Mouse (Mus musculus) forebrain, embryonic 12.5 days (tissue): ENCODE results near the gene Smap2. TPM values are rescaled to one million over a fixed set of nuclear protein-coding genes. Genes with fewer than 3 reads are reported as not detected.

ENCODE experiments used
- ATAC-seq: fragments of 200-750 bp; cut with Nextera tagmentation; 2 replicates; pipeline ENCODE4 v1.8.0; 2017; ENCODE audit warnings: moderate TSS enrichment; ENCODE audit not compliant: low FRiP score
- H3K27ac ChIP-seq: fragments of 300-500 bp; sonication (generic); 2 replicates; pipeline ENCODE4 v1.5.1; 2016; ENCODE audit warnings: mild to moderate bottlenecking
- H3K27me3 ChIP-seq: fragments of 300-500 bp; sonication (generic); 2 replicates; pipeline ENCODE4 v1.6.1; 2016; ENCODE audit warnings: mild to moderate bottlenecking
- H3K36me3 ChIP-seq: fragments of 300-500 bp; sonication (generic); replicated peaks from 2 replicates; pipeline ENCODE4 v1.6.1; 2016; ENCODE audit warnings: mild to moderate bottlenecking
- H3K4me1 ChIP-seq: fragments of 300-500 bp; sonication (generic); 2 replicates; pipeline ENCODE4 v1.6.1; 2016
- H3K4me2 ChIP-seq: fragments of 300-500 bp; sonication (generic); 2 replicates; pipeline ENCODE4 v1.6.1; 2016; ENCODE audit warnings: mild to moderate bottlenecking, moderate library complexity
- H3K4me3 ChIP-seq: fragments of 300-500 bp; sonication (generic); replicated peaks from 2 replicates; pipeline ENCODE4 v1.5.1; 2016; ENCODE audit warnings: mild to moderate bottlenecking
- H3K9ac ChIP-seq: fragments of 300-500 bp; sonication (generic); 2 replicates; pipeline ENCODE4 v1.6.1; 2016; ENCODE audit warnings: mild to moderate bottlenecking
- H3K9me3 ChIP-seq: fragments of 300-500 bp; sonication (generic); 2 replicates; pipeline ENCODE4 v1.6.1; 2016
- WGBS: fragments of 180-500 bp; shearing (Covaris S2); methylation state at CpG from one replicate; pipeline ENCODE4 v1.1.7; 2016; 5-methylcytosine and 5-hydroxymethylcytosine counted together
- polyA plus RNA-seq: library from polyadenylated mRNA; unstranded; fragments of >200 nt; fragmentation: Nextera tagmentation; extraction: Ambion mirVana; gene quantifications from 2 replicates; pipeline ENCODE4 v1.2.1, GENCODE M21; 2016

Smap2 gene
- polyA plus RNA-seq, 1 experiment from 2014 or later: 28.2 TPM

DNA sequence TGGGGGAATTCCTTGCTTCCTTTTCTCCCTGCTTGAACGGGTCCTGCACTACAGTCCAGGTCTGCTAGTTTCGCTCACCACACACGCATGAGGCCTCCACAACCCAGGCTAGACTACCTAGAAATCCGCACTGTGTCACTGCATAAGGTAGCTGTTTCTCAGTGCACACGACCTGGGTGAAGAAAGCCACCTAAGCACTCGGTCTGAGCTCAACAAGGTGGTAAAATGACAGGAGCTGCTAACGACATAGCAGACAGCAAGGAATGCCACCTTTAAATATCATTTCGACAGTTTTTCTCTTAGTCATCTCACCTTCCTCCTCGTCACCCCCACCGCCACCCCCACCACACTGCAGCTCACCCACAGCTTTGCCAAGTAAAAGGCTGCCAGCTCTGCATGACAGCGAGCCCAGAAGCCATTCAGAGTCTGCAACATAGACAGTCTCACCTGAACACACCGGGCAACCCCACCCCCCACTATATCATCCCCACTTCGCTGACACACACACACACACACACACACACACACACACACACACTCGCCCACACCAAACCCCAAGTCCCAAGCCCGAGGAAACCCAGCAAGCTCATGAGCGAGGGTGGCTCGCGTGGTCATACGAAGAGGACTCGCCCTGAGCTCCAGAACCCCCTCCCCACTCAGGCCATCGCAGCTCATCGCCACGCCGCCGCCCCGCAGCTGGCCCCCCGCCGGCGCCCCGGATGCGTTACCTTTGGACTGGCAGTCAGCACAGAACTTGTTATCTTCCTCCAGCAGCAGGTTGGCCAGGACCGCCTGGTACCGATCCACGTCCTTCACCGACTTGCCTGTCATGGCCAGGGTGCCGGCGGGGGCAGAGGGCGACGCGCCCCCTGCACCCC, 787 bp downstream of the Smap2 start:
- H3K4me1 ChIP-seq: peaks cover 19% of the 10 kb centered on the region
- no peaks in the 10 kb centered on the region for H3K9me3 ChIP-seq
- H3K4me2 ChIP-seq: peak overlapping the region; percentile 78
- WGBS: 9% methylated on average over 40 of the region's 40 CpGs
- peak overlapping the region; percentile 96 for H3K4me3 ChIP-seq
- peak overlapping the region; percentile 84 for H3K27ac ChIP-seq
- no peaks in the 10 kb centered on the region for H3K27me3 ChIP-seq
- H3K9ac ChIP-seq: peak overlapping the region; percentile 84
- no peaks in the 10 kb centered on the region for H3K36me3 ChIP-seq
- no peak; the same call in 1 of the 2 replicates for ATAC-seq

DNA sequence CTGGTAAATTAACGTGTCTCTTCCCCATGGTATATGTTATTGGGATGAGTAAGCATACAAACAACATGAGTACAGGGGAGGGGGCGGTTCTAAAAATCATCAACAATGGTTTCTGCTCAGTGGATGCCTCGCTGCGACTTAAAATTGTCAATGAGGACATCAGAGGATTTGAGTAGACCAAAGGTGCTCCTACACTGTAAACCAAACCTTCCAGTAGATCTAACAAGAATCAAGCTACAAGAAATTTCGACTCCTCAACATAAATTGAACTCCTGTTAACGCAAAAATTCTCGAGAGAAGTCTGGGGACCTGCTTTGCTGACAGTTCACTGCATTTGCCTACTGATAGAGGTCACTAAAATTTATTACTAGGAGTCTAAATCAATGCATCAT, 1.8 kb downstream of the Smap2 start:
- H3K36me3 ChIP-seq: no peaks in the 10 kb centered on the region
- H3K9ac ChIP-seq: no peak overlapping the region
- 87% methylated on average over 7 of the region's 7 CpGs for WGBS
- no peak overlapping the region for H3K4me3 ChIP-seq
- H3K27me3 ChIP-seq: no peaks in the 10 kb centered on the region
- H3K9me3 ChIP-seq: no peaks in the 10 kb centered on the region
- no peak for ATAC-seq
- H3K4me2 ChIP-seq: peak overlapping the region; percentile 78; the same call in 1 of the 2 replicates
- H3K4me1 ChIP-seq: peaks cover 19% of the 10 kb centered on the region
- H3K27ac ChIP-seq: no peak overlapping the region

DNA sequence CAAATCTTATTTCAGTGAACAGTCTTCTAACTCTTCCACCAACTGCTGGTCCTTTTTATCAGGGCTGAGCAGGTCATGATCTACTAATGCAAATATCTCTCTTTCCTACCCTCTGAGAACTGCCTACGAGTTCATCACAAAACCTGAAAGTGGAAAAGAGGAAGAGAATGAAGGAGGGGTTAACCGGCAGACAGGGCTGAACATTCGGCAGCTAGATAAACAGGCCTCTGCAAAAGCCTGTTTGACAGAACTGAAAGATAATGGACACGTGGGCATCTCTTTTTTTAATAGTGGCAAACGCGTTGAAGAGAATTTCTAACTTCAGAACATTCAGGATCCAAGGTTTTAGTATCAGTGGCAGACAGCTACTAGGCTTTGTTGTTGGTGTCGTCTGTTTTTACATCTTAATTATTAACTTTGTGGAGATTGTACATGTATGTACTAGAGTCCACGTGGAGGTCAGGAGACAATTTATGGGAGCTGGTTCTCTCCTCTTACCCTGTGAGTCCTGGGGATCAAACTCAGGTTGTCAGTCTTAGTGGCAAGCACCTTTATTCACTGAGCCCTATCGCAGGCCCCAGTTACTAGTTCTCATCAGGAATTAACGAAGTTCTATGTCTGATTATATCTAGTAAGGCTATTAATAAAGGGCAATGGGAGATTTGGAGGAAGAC, 2.3 kb downstream of the Smap2 start:
- H3K27me3 ChIP-seq: no peaks in the 10 kb centered on the region
- WGBS: 86% methylated on average over 10 of the region's 10 CpGs
- H3K9me3 ChIP-seq: no peaks in the 10 kb centered on the region
- no peak overlapping the region for H3K4me2 ChIP-seq
- no peak for ATAC-seq
- no peak overlapping the region for H3K4me3 ChIP-seq
- H3K36me3 ChIP-seq: no peaks in the 10 kb centered on the region
- no peak overlapping the region for H3K9ac ChIP-seq
- peaks cover 19% of the 10 kb centered on the region for H3K4me1 ChIP-seq
- no peak overlapping the region for H3K27ac ChIP-seq

DNA sequence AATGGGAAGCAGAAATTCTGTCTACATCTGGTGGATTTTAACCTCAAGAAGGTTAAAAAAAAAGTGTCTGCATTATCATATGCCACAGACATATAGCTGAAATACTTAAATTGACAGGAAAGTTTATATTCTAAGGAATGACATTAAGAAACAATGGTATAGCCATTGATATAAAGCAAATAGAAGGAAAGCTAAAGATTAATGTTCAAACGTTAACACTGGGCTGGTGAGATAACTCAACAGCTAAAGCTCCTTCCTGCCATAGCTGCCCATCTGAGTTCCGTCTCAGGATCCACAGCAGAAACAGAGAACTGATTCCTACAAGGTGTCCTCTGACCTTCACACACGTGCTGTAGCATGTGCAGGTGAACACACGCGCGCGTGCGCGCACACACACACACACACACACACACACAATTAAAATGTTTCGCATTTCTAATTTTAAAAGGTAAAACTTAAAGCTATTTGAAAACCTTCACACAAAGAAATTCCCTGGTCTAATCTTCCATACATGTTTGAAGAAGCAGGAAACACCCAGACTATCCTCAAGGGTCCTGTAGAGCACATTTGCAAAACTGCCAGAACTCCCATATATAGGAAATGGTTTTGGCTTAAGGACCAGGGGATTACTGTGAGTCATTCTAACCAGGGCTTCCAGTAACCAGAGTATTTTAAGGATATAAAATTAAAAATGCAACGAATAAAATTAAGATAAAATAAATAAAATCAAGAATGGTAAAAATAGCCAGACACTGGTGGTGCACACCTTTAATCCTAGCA, 6.1 kb downstream of the Smap2 start:
- Histone ChIP-seq H3K4me3 (no peak overlapping the region), H3K36me3 (no peaks in the 10 kb centered on the region), H3K27ac (no peak overlapping the region), H3K9ac (no peak overlapping the region), H3K4me2 (no peak overlapping the region), H3K27me3 (no peaks in the 10 kb centered on the region), H3K9me3 (no peaks in the 10 kb centered on the region), H3K4me1 (peaks cover 14% of the 10 kb centered on the region)
- no peak for ATAC-seq
- 90% methylated on average over 11 of the region's 11 CpGs for WGBS

DNA sequence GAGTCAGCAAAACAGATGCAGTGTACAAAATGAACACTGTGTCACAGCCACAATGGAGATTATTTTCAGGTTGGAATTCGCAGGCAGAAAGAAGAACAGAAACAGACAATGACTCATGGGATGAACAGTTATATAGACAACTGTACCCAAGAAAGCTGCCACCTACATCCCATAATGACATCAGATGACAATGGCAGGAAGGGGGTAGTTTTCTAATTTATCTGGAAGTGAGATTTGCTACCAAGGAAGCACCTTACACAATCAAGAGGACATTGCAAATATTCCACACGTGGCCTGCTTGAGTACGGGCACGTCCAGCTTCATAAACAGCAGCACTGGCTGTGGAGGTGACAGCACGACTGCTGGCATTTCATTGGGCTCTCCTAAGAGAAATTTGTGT, 7.9 kb downstream of the Smap2 start:
- WGBS: 83% methylated on average over 5 of the region's 5 CpGs
- H3K27me3 ChIP-seq: 0 out of 2 replicates have a peak, but pooled peaks cover 4% of the 10 kb centered on the region
- no peak overlapping the region for H3K27ac ChIP-seq
- no peak overlapping the region for H3K4me2 ChIP-seq
- ATAC-seq: no peak
- H3K4me1 ChIP-seq: peaks cover 2% of the 10 kb centered on the region
- H3K9ac ChIP-seq: no peak overlapping the region
- no peaks in the 10 kb centered on the region for H3K9me3 ChIP-seq
- H3K36me3 ChIP-seq: no peaks in the 10 kb centered on the region
- H3K4me3 ChIP-seq: no peak overlapping the region

DNA sequence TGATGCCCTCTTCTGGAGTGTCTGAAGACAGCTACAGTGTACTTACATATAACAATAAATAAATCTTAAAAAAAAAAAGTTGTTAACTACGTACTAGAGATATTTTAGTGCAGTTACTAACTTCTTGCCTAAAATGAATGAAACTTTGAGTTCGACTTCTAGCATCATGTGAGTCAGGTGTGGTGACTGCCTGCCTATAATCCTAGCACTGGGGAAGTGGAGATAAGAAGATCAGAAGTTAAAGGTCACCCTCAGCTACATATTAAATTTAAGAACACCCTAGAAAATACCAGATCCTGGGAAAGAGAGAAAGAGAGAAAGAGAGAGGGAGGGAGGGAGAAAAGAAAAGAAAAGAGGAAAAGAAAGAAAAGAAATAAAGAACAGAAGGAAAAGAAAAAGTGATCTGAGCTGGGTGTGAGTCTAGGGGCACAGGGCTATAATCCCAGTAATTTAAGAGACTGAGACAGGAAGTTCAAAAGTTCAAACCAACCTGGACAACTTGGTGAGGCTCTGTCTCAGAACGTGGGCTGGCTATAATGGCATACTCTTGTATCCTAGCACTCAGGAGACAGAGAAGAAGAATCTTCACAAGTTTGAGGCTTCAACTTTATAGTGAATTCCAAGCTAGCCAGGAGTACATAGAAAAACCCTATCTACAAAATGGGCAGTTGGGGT, 8.8 kb downstream of the Smap2 start:
- H3K36me3 ChIP-seq: no peaks in the 10 kb centered on the region
- no peak for ATAC-seq
- H3K4me2 ChIP-seq: no peak overlapping the region
- no peak overlapping the region for H3K27ac ChIP-seq
- 0 out of 2 replicates have a peak, but pooled peaks cover 4% of the 10 kb centered on the region for H3K27me3 ChIP-seq
- WGBS: 89% methylated on average over 3 of the region's 3 CpGs
- H3K4me3 ChIP-seq: no peak overlapping the region
- no peaks in the 10 kb centered on the region for H3K9me3 ChIP-seq
- H3K4me1 ChIP-seq: peaks cover 11% of the 10 kb centered on the region
- H3K9ac ChIP-seq: no peak overlapping the region

DNA sequence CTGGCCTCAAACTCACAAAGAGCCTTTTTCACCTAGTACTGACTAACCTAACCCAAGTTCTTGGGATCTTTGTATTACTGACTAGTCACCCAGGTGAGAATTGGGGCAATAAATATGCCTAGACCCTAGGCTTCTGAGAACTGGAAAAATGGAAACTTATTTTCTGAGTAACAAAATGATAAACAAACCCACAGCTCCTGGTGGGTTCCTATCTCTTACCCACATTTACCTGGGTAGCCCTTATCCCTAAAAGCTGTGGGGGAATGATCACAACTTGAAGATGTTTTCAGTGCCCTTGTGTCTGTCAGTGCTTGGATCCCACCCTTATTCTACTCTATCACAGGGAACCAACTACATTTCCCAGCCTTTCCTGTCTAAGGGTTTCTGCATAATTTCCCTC, 10.0 kb downstream of the Smap2 start:
- H3K9me3 ChIP-seq: no peaks in the 10 kb centered on the region
- H3K36me3 ChIP-seq: no peaks in the 10 kb centered on the region
- no peak for ATAC-seq
- H3K27ac ChIP-seq: no peak overlapping the region
- no peak overlapping the region for H3K4me3 ChIP-seq
- no peak overlapping the region for H3K4me2 ChIP-seq
- H3K9ac ChIP-seq: no peak overlapping the region
- H3K27me3 ChIP-seq: 0 out of 2 replicates have a peak, but pooled peaks cover 4% of the 10 kb centered on the region
- peaks cover 22% of the 10 kb centered on the region for H3K4me1 ChIP-seq

DNA sequence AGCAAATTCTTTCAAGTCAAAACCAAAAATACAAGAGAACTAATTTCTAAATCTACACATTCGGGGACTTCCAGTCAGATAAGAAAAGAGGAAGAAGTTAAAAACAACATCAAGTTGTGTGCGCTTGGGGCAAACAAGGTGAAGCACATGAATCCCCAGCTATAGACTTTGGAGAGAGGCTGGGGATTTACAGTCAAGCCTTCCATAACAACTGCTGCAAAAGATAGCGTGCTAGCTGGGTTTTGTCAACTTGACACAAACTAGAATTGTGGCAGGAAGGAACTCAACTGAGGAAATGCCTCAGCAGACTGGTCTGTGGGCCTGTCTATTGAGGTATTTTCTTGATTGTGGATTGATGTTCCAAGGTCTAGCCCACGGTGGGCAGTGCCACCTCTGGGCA, 12.4 kb downstream of the Smap2 start:
- Histone ChIP-seq H3K27me3 (0 out of 2 replicates have a peak, but pooled peaks cover 16% of the 10 kb centered on the region), H3K9ac (no peak overlapping the region), H3K9me3 (no peaks in the 10 kb centered on the region), H3K4me2 (no peak overlapping the region), H3K36me3 (no peaks in the 10 kb centered on the region), H3K4me3 (no peak overlapping the region), H3K27ac (no peak overlapping the region), H3K4me1 (peaks cover 27% of the 10 kb centered on the region)
- no peak for ATAC-seq
- WGBS: 90% methylated on average over 4 of the region's 4 CpGs

DNA sequence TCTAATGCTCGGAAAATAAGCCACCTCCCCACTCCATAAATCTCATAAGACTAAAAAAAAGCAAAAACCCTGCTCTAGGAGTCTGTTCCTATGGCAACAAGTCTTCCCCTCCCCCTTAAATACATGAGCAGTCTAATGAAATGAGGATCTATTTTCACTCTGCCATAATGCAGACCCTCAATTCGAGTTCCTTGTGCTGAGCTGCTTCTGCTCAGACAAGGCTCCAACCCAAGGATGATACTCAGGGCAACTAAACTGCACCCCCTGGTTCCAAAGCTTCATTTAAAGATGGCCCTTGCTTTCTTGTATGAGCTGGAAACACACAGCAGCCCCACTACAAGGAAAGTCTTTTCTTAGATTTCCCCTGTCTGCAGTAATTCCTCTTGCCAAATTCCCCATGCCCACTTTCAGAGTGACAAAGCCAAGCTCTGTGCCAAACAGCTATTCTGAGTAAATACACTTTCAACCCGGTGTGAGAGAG, 13.4 kb downstream of the Smap2 start:
- peaks cover 27% of the 10 kb centered on the region for H3K4me1 ChIP-seq
- peak overlapping the region; percentile 74 for H3K27ac ChIP-seq
- WGBS: 28% methylated on average over 3 of the region's 3 CpGs
- peak; percentile 73 for ATAC-seq
- H3K4me3 ChIP-seq: no peak overlapping the region
- no peak overlapping the region for H3K9ac ChIP-seq
- no peaks in the 10 kb centered on the region for H3K36me3 ChIP-seq
- H3K27me3 ChIP-seq: 0 out of 2 replicates have a peak, but pooled peaks cover 16% of the 10 kb centered on the region
- no peaks in the 10 kb centered on the region for H3K9me3 ChIP-seq
- peak overlapping the region; percentile 22 for H3K4me2 ChIP-seq

DNA sequence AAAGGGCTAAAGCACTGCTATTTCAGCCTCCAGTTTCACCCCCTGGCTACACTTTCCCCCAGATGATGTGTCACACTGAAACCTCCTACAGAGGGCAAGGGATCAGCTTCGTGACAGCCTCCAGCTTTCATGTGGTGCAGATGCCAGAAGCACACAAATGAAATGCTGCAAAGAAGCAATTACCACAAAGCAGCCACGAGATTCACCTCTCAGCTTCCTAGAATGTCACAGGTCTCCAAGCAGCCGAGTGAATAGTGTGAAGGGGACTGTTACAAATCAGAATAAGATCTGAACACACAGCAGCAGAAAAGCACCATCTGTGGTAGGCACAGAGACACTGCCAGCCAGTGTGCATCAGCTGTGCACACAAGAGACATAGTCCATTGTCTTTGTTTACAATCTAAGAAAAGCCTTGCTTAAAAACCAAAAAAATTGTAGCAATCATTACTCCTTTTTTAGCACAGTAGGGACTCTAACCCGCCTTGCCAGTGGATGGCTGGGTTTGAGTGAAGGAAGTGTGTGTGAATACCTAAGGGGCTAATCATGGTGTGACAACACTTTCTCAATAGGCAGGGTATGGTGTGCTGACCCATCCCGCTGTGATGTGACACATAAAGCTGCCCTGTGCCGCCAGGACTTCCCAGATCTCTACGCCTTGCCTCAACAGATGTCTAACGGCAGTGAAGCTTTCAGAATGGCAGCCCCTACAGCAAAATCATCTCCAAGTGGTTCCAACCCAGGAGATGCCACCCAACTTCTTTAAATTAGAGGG, 14.5 kb downstream of the Smap2 start:
- H3K4me3 ChIP-seq: no peak overlapping the region
- H3K36me3 ChIP-seq: no peaks in the 10 kb centered on the region
- no peaks in the 10 kb centered on the region for H3K9me3 ChIP-seq
- H3K27ac ChIP-seq: peak overlapping the region; percentile 84
- no peak overlapping the region for H3K9ac ChIP-seq
- H3K4me2 ChIP-seq: peak overlapping the region; percentile 13; the same call in 1 of the 2 replicates
- peak; percentile 77 for ATAC-seq
- WGBS: 13% methylated on average over 8 of the region's 8 CpGs
- 0 out of 2 replicates have a peak, but pooled peaks cover 16% of the 10 kb centered on the region for H3K27me3 ChIP-seq
- H3K4me1 ChIP-seq: peaks cover 27% of the 10 kb centered on the region

DNA sequence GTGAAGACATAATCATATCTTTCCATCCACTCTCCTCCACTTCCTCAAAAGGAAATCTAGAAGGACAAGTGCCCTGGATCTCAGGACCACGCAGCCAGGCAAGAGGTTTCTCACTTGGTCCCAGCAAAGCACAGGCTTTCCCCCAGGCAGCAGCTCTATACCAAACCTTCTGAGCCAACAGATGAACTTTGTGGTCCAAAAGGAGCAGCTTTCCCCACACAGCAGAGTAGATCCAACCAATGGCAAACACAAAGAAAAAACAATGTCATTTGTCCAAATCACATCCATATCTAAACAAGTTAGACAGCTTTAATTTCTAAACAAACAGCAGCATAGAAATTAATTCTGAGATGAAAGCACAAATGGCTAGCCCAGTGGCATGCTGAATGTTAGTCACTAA, 15.4 kb downstream of the Smap2 start:
- no peak for ATAC-seq
- Histone ChIP-seq H3K4me1 (peaks cover 27% of the 10 kb centered on the region), H3K4me2 (no peak overlapping the region), H3K27ac (peak overlapping the region; percentile 84), H3K27me3 (0 out of 2 replicates have a peak, but pooled peaks cover 21% of the 10 kb centered on the region), H3K9ac (no peak overlapping the region), H3K36me3 (no peaks in the 10 kb centered on the region), H3K9me3 (no peaks in the 10 kb centered on the region), H3K4me3 (no peak overlapping the region)
- WGBS: 100% methylated on average over 1 of the region's 1 CpGs
